Mouse (Mus musculus) E14TG2a.4 (cell line): Measurements from ENCODE around the gene Cln6.

Experiments used
- H3K27me3 ChIP-seq: 2 replicates; pipeline ENCODE4 v1.6.1; 2014; ENCODE audit warnings: low read length, control low read depth; ENCODE audit not compliant: insufficient read depth
- H3K36me3 ChIP-seq: 2 replicates; pipeline ENCODE4 v1.6.1; 2014; ENCODE audit warnings: low read length, control low read depth; ENCODE audit not compliant: insufficient read depth
- H3K4me1 ChIP-seq: replicated peaks from 2 replicates; pipeline ENCODE4 v1.6.1; 2014; ENCODE audit warnings: low read depth, low read length, control low read depth
- H3K4me3 ChIP-seq: replicated peaks from 2 replicates; pipeline ENCODE4 v1.5.1; 2014; ENCODE audit warnings: mild to moderate bottlenecking, low read length
- H3K9me3 ChIP-seq: 2 replicates; pipeline ENCODE4 v1.6.1; 2014; ENCODE audit warnings: low read length, control low read depth
- CTCF ChIP-seq: conservative IDR thresholded peaks from 2 replicates; pipeline ENCODE4 v1.5.1; 2014; ENCODE audit warnings: low read length
- NANOG ChIP-seq: IDR thresholded peaks from 2 replicates; pipeline ENCODE4 v1.6.1; 2014; ENCODE audit warnings: borderline replicate concordance, low read length, mixed read lengths
- POU5F1 ChIP-seq: IDR thresholded peaks from 2 replicates; pipeline ENCODE4 v1.6.1; 2014; ENCODE audit warnings: low read length, borderline replicate concordance

Gene Cln6

DNA sequence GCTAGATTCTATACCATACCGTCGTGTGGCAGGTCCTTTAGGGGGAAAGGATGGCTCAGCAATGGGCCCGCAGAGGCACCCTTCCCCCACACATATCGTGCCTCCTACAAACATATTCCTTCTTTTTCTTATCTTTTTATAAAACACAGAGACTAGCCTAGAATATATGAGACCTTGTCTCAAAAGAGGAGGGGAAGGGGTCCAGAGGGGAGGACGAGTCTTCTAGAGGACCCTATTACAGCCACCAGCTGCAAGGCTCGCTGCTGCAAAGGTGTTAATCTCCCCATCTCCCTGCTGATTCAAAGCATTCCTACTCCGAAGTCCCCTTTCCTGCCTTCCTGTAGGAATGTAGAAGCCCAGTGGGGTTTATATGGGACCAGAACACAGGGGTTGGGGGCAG is 12.1 kb upstream of the Cln6 start:
- Histone ChIP-seq H3K27me3 (no peaks in the 10 kb centered on the region), H3K36me3 (no peaks in the 10 kb centered on the region), H3K4me3 (peak overlapping the region; percentile 51), H3K9me3 (no peaks in the 10 kb centered on the region), H3K4me1 (peaks cover 78% of the 10 kb centered on the region)
- TF ChIP-seq NANOG (no peak), CTCF (no peak), POU5F1 (no peak)

DNA sequence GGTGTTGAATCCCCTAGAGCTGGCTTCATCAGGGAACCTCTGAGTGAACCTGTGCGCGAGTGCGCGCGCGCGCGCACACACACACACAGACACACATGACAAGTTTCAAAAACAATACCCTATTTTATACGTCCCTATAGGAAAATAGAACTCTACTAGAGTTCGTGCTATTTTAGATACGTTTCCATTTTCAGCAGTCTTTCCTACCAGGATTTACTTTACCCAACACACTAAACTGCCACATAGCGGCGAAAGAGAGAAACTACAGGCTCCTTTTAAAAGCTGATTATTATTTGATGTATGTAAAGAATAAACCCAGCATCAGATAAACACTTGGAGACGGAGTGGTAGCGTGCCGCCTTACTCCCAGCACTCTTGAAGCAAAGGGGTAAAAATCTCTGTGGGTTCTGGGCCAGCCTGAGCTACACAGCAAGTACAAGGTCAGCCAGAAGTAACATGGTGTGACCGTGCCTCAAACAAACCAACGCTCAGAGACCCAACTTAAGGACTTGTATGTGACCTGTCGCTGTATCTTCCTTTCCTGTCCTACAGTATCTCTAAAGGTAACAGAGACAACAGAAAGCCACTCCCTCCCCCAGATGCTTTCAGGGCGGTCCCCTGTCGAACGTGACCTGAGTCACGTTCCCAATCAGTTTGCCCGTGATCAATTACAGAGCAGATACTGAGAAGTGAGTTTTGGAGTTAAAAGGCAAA is 10.5 kb upstream of the Cln6 start:
- TF ChIP-seq NANOG (no peak), CTCF (peak; percentile 72)
- Histone ChIP-seq H3K27me3 (no peaks in the 10 kb centered on the region), H3K4me1 (peaks cover 78% of the 10 kb centered on the region), H3K9me3 (no peaks in the 10 kb centered on the region), H3K36me3 (no peaks in the 10 kb centered on the region), H3K4me3 (peak overlapping the region; percentile 64)

DNA sequence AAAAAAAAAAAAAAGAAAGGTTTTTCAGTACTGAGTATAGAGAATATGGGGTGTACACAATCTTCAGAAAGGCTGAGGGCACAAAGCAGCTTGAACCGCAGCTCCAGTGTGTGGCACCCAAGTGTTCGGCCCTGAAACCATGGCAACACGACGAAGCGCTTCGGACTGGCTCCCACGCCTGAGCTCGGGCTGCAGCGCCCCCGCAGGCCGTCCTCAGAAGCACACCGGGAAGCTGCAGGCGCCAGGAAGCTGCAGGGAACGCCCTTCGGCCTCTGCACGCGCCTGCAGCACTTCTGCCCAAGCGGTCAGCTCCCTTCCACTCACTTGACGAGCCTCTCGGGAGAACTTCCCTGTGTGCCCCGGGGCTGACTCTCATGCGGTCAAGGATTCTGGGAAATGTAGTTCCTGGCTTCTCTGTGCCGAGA is 9.9 kb upstream of the Cln6 start:
- peaks cover 82% of the 10 kb centered on the region for H3K4me1 ChIP-seq
- peak overlapping the region; percentile 64 for H3K4me3 ChIP-seq
- no peak for TF ChIP-seq NANOG
- TF ChIP-seq CTCF = peak; percentile 52
- no peak for TF ChIP-seq POU5F1

DNA sequence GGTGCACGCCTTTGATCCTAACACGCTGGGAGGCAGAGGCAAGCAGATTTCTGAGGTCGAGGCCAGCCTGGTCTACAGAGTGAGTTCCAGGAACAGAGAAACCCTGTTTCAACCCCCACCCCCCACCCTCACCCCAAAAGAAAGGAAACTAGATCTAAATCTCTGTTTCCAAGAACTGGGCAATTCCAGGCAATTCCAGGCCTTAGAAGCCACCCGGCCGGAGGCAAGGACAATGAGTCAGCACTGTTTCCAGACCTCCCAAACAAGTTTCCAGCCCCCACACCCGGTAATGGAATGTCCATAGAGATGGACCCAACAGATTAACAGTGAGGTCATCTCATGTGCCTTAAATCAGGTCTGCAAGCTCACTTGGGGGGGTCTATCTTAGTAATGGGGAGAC is 8.7 kb upstream of the Cln6 start:
- Histone ChIP-seq H3K9me3 (no peaks in the 10 kb centered on the region), H3K4me3 (peak overlapping the region; percentile 60), H3K36me3 (no peaks in the 10 kb centered on the region), H3K27me3 (no peaks in the 10 kb centered on the region), H3K4me1 (peaks cover 81% of the 10 kb centered on the region)
- TF ChIP-seq NANOG = peak; percentile 5; the same call in 1 of the 2 replicates
- TF ChIP-seq POU5F1 = no peak

More for the DNA sequence above, 9.9 kb upstream of the Cln6 start:
- no peaks in the 10 kb centered on the region for H3K27me3 ChIP-seq
- H3K9me3 ChIP-seq = no peaks in the 10 kb centered on the region
- H3K36me3 ChIP-seq = no peaks in the 10 kb centered on the region

DNA sequence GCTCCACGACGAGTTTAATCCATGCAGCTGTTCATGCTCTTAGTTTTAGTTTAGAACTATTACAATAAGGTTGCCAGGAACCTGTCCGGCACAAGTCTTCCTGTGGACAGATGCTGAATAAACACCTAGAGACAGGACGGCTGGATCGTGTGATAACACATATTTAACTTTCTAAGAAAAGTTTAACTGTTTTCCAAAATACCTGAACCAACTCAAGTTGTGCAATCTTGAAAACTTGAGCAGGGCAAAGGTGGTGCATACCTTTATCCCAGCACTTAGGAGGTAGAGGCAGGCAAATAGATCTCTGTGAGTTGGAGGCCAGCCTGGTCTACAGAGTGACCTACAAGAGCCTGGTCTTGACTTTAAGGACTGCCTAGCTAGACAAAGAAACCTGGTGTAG is 3.7 kb upstream of the Cln6 start:
- Histone ChIP-seq H3K9me3 (no peaks in the 10 kb centered on the region), H3K36me3 (no peaks in the 10 kb centered on the region)

DNA sequence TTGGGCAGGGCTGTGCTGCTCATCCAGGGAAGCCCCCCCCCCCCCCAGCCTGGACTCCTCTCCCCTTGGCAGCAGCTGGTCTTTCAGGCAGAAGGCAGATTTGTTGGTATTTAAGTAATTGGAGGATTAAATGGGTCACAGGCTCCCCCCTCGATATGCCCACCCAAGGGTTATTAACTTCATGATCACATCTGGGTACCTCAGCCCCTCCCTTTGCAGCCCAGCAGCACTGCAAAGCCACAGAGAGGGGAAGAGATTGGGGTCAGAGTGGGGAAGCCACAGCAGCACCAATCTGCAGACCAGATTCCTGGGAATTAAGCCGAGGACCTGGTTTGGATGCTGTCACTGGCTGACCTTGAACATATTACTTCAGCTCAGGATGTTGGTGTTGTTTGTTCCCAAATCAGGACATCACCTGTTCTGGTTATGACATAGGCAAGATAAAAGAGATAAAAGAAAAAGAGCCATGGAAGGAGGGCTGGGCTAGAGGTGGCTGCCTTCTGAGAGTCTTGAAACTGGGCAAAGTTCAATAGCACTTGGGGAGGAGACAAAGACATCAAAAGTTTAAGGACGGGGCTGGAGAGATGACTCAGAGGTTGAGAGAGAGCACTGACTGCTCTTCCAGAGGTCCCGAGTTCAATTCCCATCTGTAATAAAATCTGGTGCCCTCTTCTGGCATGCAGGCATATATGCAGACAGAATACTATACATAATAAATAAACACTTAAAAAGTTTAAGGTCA is 2.7 kb upstream of the Cln6 start:
- no peak for TF ChIP-seq NANOG
- TF ChIP-seq POU5F1 = no peak
- TF ChIP-seq CTCF = 0 out of 2 replicates have a peak, but pooled peaks have one; percentile 4
- H3K9me3 ChIP-seq = no peaks in the 10 kb centered on the region

More for the DNA sequence above, 3.7 kb upstream of the Cln6 start:
- no peak for TF ChIP-seq NANOG
- no peak for TF ChIP-seq POU5F1
- TF ChIP-seq CTCF = no peak
- Histone ChIP-seq H3K27me3 (peaks cover 4% of the 10 kb centered on the region; the same call in 1 of the 2 replicates), H3K4me3 (no peak overlapping the region), H3K4me1 (peaks cover 78% of the 10 kb centered on the region)

DNA sequence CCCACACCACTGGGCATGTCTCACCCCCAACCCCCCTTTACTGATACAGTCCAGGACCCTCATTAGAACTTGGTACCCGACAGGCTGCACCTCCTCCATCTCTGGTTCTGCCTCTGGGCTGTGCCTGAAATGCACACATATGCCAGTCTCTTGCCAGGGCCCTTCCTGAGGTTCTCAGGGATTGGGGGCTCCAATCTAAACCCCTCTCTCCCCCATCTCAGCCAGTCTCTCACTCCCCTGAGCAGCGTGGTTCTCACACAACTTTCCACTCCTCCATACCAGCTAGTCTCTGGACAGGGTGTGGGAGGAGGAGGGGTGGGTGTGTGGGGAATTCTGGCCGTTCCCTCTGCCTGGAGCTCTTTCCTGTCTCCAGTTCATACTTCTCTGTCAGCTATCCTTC is 974 bp upstream of the Cln6 start:
- Histone ChIP-seq H3K9me3 (no peaks in the 10 kb centered on the region), H3K4me1 (peaks cover 79% of the 10 kb centered on the region), H3K27me3 (peaks cover 5% of the 10 kb centered on the region; the same call in 1 of the 2 replicates), H3K36me3 (peaks cover 5% of the 10 kb centered on the region; the same call in 1 of the 2 replicates), H3K4me3 (peak overlapping the region; percentile 87)
- TF ChIP-seq CTCF (no peak), POU5F1 (no peak), NANOG (no peak)

More for the DNA sequence above, 2.7 kb upstream of the Cln6 start:
- Histone ChIP-seq H3K4me1 (peaks cover 78% of the 10 kb centered on the region), H3K4me3 (no peak overlapping the region), H3K27me3 (peaks cover 5% of the 10 kb centered on the region; the same call in 1 of the 2 replicates), H3K36me3 (peaks cover 4% of the 10 kb centered on the region; the same call in 1 of the 2 replicates)

DNA sequence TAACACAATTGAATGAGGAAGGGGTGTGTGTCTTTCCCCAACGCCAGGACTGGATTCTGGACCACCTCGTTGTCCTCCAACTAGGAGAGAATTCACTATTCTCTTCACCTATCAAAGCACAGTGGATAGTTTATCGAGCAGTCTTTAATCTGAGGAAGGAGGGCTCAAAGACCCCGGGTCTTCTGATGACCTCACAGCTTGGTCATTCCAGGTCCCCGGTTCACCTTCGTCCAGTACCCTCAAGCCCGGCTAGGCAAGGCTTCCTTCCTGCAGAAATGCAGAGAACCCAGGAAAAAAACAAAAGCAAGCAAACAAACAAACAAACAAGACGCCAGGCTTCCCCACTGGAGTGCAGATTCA is 459 bp upstream of the Cln6 start:
- Histone ChIP-seq H3K4me1 (peaks cover 79% of the 10 kb centered on the region), H3K27me3 (peaks cover 5% of the 10 kb centered on the region; the same call in 1 of the 2 replicates)

More for the DNA sequence above, 459 bp upstream of the Cln6 start:
- H3K9me3 ChIP-seq = no peaks in the 10 kb centered on the region
- peaks cover 5% of the 10 kb centered on the region; the same call in 1 of the 2 replicates for H3K36me3 ChIP-seq
- H3K4me3 ChIP-seq = peak overlapping the region; percentile 87
- TF ChIP-seq NANOG (no peak), CTCF (no peak), POU5F1 (no peak)
